Mouse (Mus musculus) mouse trophoblast stem cell (cell line): Measurements from ENCODE around the gene Hmgcll1.

ENCODE experiments used
- in situ Hi-C, 2 experiments: fragments of 300-500 bp; cut with MseI, MboI; formaldehyde crosslinking; loops; 2 replicates in 1 of 2; 3 replicates in 1 of 2; pipeline ENCODE4 v1.15.1; 2025

Gene Hmgcll1

GRCm38 (mm10) chr9:76060935-76061334, 46.3 kb downstream of the Hmgcll1 start:
- in situ Hi-C loops, result no loop called here

GRCm38 (mm10) chr9:76061492-76061891, 46.8 kb downstream of the Hmgcll1 start:
- in situ Hi-C loops, result no loop called here

GRCm38 (mm10) chr9:76064164-76064563, 49.5 kb downstream of the Hmgcll1 start:
- in situ Hi-C loops, result no loop called here

GRCm38 (mm10) chr9:76091561-76091960, 76.9 kb downstream of the Hmgcll1 start:
- in situ Hi-C loops, result no loop called here

GRCm38 (mm10) chr9:76097221-76097620, 82.6 kb downstream of the Hmgcll1 start:
- in situ Hi-C loops, result no loop called here

GRCm38 (mm10) chr9:76099981-76100380, 85.3 kb downstream of the Hmgcll1 start:
- in situ Hi-C loops, result loop anchor here in 1 of 2 experiments (25.0 kb wide), 1 partner anchor 338 kb away; no protein-coding TSS in a partner anchor

- in situ Hi-C loops, result loop anchor here in 1 of 2 experiments (25.0 kb wide), 1 partner anchor 342 kb away; no protein-coding TSS in a partner anchor
These were observed 89.8 kb downstream of the Hmgcll1 start for GRCm38 (mm10) chr9:76104416-76104815.

- in situ Hi-C loops, result loop anchor here in 1 of 2 experiments (25.0 kb wide), 1 partner anchor 343 kb away; no protein-coding TSS in a partner anchor
These were observed 90.2 kb downstream of the Hmgcll1 start for GRCm38 (mm10) chr9:76104846-76105245.

GRCm38 (mm10) chr9:76122888-76123287, 108.2 kb downstream of the Hmgcll1 start:
- in situ Hi-C loops, result loop anchor here in 1 of 2 experiments (25.0 kb wide), 1 partner anchor 361 kb away; no protein-coding TSS in a partner anchor

- in situ Hi-C loops, result loop anchor here in 1 of 2 experiments (25.0 kb wide), 1 partner anchor 362 kb away; no protein-coding TSS in a partner anchor
These were observed 109.6 kb downstream of the Hmgcll1 start for GRCm38 (mm10) chr9:76124249-76124648.

GRCm38 (mm10) chr9:76129353-76129752, 114.7 kb downstream of the Hmgcll1 start:
- in situ Hi-C loops, result no loop called here

- in situ Hi-C loops, result loop anchor here in 1 of 2 experiments (10.0 kb wide), 1 partner anchor 369 kb away; no protein-coding TSS in a partner anchor
These were observed 119.4 kb downstream of the Hmgcll1 start for GRCm38 (mm10) chr9:76134042-76134441.

- in situ Hi-C loops, result loop anchor here in 1 of 2 experiments (10.0 kb wide), 1 partner anchor 374 kb away; no protein-coding TSS in a partner anchor
These were observed 123.9 kb downstream of the Hmgcll1 start for GRCm38 (mm10) chr9:76138378-76139109.

- in situ Hi-C loops, result no loop called here
These were observed 130.9 kb downstream of the Hmgcll1 start for GRCm38 (mm10) chr9:76145593-76145992.

- in situ Hi-C loops, result no loop called here
These were observed 147.8 kb downstream of the Hmgcll1 start for GRCm38 (mm10) chr9:76162446-76162845.

GRCm38 (mm10) chr9:76168355-76168754, 153.7 kb downstream of the Hmgcll1 start:
- in situ Hi-C loops, result no loop called here

- in situ Hi-C loops, result no loop called here
These were observed 158.1 kb downstream of the Hmgcll1 start for GRCm38 (mm10) chr9:76172686-76173295.

GRCm38 (mm10) chr9:76179221-76179620, 164.6 kb downstream of the Hmgcll1 start:
- in situ Hi-C loops, result no loop called here
